Mouse (Mus musculus) T-cell, adult 2 months (primary cell): ENCODE results near the gene Kng2.
"Not testable (repeated sequence)": the region's sequence is repeated elsewhere in the genome, so short reads cannot be mapped to it uniquely, and the experiment has no call there.

ENCODE experiments used
- DNase-seq: peaks from one replicate; pipeline ENCODE4 v3.0.0; 2022; ENCODE audit warnings: low spot score

The Kng2 gene

GRCm38 (mm10) chr16:22956085-22956439 is 73.2 kb downstream of the Kng2 start:
- DNase-seq = no peak

- DNase-seq = no peak
Observed at GRCm38 (mm10) chr16:22955397-22956084, 73.7 kb downstream of the Kng2 start.

- DNase-seq = no peak
Observed at GRCm38 (mm10) chr16:22953069-22953468, 76.2 kb downstream of the Kng2 start.

DNA sequence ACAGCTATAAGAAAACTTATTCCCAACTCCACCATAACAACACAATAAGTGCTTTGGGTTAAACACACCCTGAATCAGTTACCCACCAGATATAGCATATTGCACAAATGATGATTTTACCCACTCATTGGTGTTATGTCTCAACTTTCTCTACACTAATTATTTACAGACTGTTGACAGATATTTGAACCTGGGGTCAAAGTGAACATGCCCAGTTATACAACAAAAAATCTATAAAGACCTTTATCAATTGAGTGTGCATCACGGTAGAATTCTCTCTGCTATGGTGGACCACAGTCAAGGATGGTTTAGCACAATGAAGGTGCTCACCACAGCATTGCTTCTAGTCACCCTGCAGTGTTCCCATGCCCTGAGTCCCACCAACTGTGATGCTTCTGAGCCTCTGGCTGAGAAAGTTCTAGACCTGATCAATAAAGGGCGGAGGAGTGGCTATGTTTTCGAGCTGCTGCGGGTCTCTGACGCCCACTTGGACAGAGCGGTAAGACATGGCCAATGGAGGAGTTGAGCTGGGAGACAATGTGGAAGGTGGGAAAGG is 78.4 kb downstream of the Kng2 start, which contains the start of gene Hrg:
Gene Hrg, plus strand, starts transcription at position 233 of the 556 bp plus-strand sequence.
- DNase-seq = no peak

DNA sequence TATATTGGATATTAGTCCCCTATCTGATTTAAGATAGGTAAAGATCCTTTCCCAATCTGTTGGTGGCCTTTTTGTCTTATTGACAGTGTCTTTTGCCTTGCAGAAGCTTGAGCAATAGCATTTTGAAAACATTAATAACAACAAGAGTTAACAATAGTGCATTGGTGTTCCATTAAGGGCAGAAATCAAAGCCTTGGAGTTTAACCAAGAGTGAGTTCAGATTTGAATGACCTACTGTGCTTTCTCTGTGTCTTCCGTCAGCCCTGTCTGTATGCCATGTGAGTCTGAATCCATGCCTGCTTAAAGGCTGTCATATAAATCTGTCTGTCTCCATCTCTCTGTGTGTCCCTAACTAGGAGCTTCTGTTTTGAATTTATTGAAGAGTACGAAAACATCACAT is 81.9 kb downstream of the Kng2 start:
- DNase-seq = no peak

DNA sequence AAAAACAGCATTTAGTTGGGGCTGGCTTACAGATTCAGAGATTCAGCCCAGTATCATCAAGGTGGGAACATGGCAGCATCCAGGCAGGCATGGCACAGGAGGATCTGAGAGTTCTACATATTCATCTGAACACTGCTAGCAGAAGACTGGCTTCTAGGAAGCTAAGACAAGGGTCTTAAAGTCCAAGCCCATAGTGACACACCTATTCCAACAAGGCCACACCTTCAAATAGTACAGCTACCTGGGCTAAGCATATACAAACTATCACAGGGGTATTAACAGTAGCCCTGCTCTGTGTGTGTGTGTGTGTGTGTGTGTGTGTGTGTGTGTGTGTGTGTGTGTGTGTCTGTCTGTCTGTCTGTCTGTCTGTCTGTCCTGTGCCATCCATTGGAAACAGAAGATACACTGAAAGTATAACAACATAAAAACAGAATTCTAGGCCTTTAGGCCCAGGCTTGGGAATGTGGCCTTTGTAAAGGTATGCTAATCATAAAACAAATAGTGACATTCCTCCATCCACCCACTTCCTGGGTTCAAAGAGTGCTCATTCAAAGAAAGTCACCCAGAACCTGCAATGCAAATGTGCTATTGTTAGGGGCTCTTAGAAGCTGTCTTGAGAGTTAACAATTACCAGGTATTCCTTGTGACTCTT is 87.3 kb downstream of the Kng2 start:
- not testable (repeated sequence) for DNase-seq

- no peak for DNase-seq
Observed at GRCm38 (mm10) chr16:22939120-22939695, 90.1 kb downstream of the Kng2 start.

GRCm38 (mm10) chr16:22938541-22938940 is 90.7 kb downstream of the Kng2 start:
- no peak for DNase-seq

- DNase-seq = no peak
Observed at GRCm38 (mm10) chr16:22937631-22938030, 91.7 kb downstream of the Kng2 start.
